Mouse (Mus musculus) kidney, postnatal 10 days (tissue): Measurements from ENCODE around the gene F2r.

Experiments used
- DNase-seq: peaks from one replicate; pipeline ENCODE4 v3.0.0; 2021; ENCODE audit warnings: mixed read lengths

Gene F2r

GRCm38 (mm10) chr13:95618309-95618712 is at the start of gene F2r:
TSS of gene F2r (minus strand) at chr13:95618487.
- DNase-seq: peak; percentile 93

GRCm38 (mm10) chr13:95667260-95667659 is 49.0 kb upstream of the F2r start:
- DNase-seq: no peak

GRCm38 (mm10) chr13:95665644-95666356 is 47.5 kb upstream of the F2r start:
- no peak for DNase-seq

- no peak for DNase-seq
These were observed 45.5 kb upstream of the F2r start for GRCm38 (mm10) chr13:95663834-95664233.

- no peak for DNase-seq
These were observed 41.1 kb upstream of the F2r start for GRCm38 (mm10) chr13:95659432-95659831.

- no peak for DNase-seq
These were observed 38.9 kb upstream of the F2r start for GRCm38 (mm10) chr13:95657171-95657570.

- DNase-seq: peak; percentile 85
These were observed 37.0 kb upstream of the F2r start for GRCm38 (mm10) chr13:95655284-95655683.

- DNase-seq: no peak
These were observed 35.4 kb upstream of the F2r start for GRCm38 (mm10) chr13:95653696-95654095.

- DNase-seq: no peak
These were observed 33.8 kb upstream of the F2r start for GRCm38 (mm10) chr13:95651870-95652668.

GRCm38 (mm10) chr13:95649941-95650340 is 31.7 kb upstream of the F2r start:
- no peak for DNase-seq

GRCm38 (mm10) chr13:95647248-95647647 is 29.0 kb upstream of the F2r start:
- DNase-seq: peak; percentile 52

- peak; percentile 79 for DNase-seq
These were observed 28.4 kb upstream of the F2r start for GRCm38 (mm10) chr13:95646687-95647111.

GRCm38 (mm10) chr13:95643740-95644139 is 25.5 kb upstream of the F2r start:
- DNase-seq: no peak

- DNase-seq: no peak
These were observed 23.0 kb upstream of the F2r start for GRCm38 (mm10) chr13:95641061-95641986.

- DNase-seq: no peak
These were observed 22.1 kb upstream of the F2r start for GRCm38 (mm10) chr13:95640408-95640807.

GRCm38 (mm10) chr13:95639336-95640116 is 21.2 kb upstream of the F2r start:
- peak; percentile 51 for DNase-seq

- DNase-seq: peak; percentile 72
These were observed 20.6 kb upstream of the F2r start for GRCm38 (mm10) chr13:95638894-95639293.

- DNase-seq: no peak
These were observed 19.4 kb upstream of the F2r start for GRCm38 (mm10) chr13:95637737-95638136.

- no peak for DNase-seq
These were observed 17.0 kb upstream of the F2r start for GRCm38 (mm10) chr13:95635301-95635700.

GRCm38 (mm10) chr13:95634451-95634850 is 16.2 kb upstream of the F2r start:
- DNase-seq: no peak

GRCm38 (mm10) chr13:95633384-95633783 is 15.1 kb upstream of the F2r start:
- no peak for DNase-seq

GRCm38 (mm10) chr13:95632144-95632543 is 13.9 kb upstream of the F2r start:
- no peak for DNase-seq
